Mouse (Mus musculus): ENCODE data around the gene Gm9972. TPM values are rescaled to one million over a fixed set of nuclear protein-coding genes. Genes with fewer than 3 reads are reported as not detected.

The Gm9972 gene
- not detected in 2 replicates for polyA plus RNA-seq (2012)

DNA sequence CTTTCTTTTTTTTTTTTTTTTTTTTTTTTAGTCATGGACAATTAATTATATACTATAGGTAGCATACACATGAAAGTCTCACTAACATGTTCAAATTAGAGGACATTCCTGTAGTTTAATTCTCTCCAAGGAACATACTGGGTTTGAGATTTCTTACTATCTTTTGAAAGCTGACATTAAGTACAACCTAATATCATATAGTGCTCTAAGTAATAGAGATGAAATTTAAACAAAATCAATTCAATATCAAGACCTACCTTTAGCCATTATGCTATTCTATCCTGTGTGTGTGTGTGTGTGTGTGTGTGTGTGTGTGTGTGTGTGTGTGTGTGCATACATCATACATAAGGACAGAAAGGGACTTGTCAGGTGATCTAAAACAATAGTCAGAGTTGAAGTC, at the start of gene Gm9972:
Gene Gm9972, plus strand, starts transcription at position 301 of the 400 bp plus-strand sequence.
- Histone ChIP-seq H3K4me3 (replicated peaks) (no peak within 1 kb of the TSS), H3K27me3 (ENCODE audit: control insufficient read depth) (no peaks in the 10 kb centered on the region), H3K36me3 (ENCODE audit: control insufficient read depth) (no peaks in the 10 kb centered on the region), H3K9me3 (ENCODE audit: control insufficient read depth, low read length) (no peaks in the 10 kb centered on the region), H3K4me1 (ENCODE audit: control insufficient read depth) (no peaks in the 10 kb centered on the region)
- no peak for TF ChIP-seq TAL1 (IDR thresholded peaks at IDR 0.05; ENCODE audit: low read length)
- TF ChIP-seq GATA1 (IDR thresholded peaks at IDR 0.05; ENCODE audit: low read length): no peak

- no peak overlapping the region for H3K4me3 ChIP-seq (replicated peaks)
- H3K9me3 ChIP-seq (ENCODE audit: control insufficient read depth, low read length): no peaks in the 10 kb centered on the region
- H3K27me3 ChIP-seq (ENCODE audit: control insufficient read depth): no peaks in the 10 kb centered on the region
- H3K36me3 ChIP-seq (ENCODE audit: control insufficient read depth): no peaks in the 10 kb centered on the region
- no peaks in the 10 kb centered on the region for H3K4me1 ChIP-seq (ENCODE audit: control insufficient read depth)
- TF ChIP-seq TAL1 (IDR thresholded peaks at IDR 0.05; ENCODE audit: low read length) (no peak), GATA1 (IDR thresholded peaks at IDR 0.05; ENCODE audit: low read length) (no peak)
Observed at GRCm38 (mm10) chr11:42999188-42999587, 36.4 kb upstream of the Gm9972 start.

DNA sequence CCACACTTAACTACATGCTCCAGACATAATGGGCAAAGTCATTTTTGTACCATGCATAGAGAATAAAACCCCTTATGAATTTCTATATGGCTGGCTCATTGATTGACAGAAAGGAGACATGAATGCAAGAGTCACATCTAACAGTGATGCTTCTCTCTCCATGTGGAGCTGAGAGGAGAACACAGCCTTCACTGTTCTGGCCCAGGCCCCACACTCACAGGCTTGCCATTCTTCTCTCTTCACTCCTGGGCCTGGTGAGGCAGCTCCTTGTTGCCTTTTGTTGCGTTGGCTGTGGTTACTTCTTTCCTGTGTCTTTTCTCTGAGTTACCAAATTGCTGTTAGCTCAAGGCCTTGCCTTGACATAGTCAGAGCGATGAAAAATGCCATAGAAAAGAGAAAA, 23.6 kb upstream of the Gm9972 start:
- Histone ChIP-seq H3K4me3 (replicated peaks) (no peak overlapping the region), H3K27me3 (ENCODE audit: control insufficient read depth) (no peaks in the 10 kb centered on the region), H3K9me3 (ENCODE audit: control insufficient read depth, low read length) (no peaks in the 10 kb centered on the region), H3K36me3 (ENCODE audit: control insufficient read depth) (no peaks in the 10 kb centered on the region), H3K4me1 (ENCODE audit: control insufficient read depth) (no peaks in the 10 kb centered on the region)
- TF ChIP-seq TAL1 (IDR thresholded peaks at IDR 0.05; ENCODE audit: low read length) (no peak), GATA1 (IDR thresholded peaks at IDR 0.05; ENCODE audit: low read length) (no peak)

DNA sequence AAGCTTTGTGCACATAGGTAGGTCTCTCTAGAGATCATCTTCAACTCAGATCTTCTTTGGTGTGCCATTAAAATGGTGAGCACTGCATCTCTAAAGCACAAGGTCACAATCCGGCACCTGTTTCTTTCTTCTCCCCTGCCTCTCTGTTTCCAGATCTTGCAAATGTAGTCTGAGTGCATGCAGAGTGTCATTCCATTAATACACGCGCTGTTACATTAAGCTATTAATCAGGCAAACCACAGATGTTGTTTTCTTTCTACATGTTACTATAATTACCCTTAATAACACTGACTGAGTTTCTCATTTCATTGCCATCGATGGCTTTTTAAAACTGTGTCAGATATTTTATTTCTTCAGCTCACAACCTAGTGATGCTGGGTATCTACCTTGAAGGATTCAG, 22.6 kb upstream of the Gm9972 start:
- no peak overlapping the region for H3K4me3 ChIP-seq (replicated peaks)
- H3K36me3 ChIP-seq (ENCODE audit: control insufficient read depth): no peaks in the 10 kb centered on the region
- H3K27me3 ChIP-seq (ENCODE audit: control insufficient read depth): no peaks in the 10 kb centered on the region
- H3K9me3 ChIP-seq (ENCODE audit: control insufficient read depth, low read length): no peaks in the 10 kb centered on the region
- H3K4me1 ChIP-seq (ENCODE audit: control insufficient read depth): no peaks in the 10 kb centered on the region
- TF ChIP-seq GATA1 (IDR thresholded peaks at IDR 0.05; ENCODE audit: low read length) (no peak), TAL1 (IDR thresholded peaks at IDR 0.05; ENCODE audit: low read length) (no peak)

DNA sequence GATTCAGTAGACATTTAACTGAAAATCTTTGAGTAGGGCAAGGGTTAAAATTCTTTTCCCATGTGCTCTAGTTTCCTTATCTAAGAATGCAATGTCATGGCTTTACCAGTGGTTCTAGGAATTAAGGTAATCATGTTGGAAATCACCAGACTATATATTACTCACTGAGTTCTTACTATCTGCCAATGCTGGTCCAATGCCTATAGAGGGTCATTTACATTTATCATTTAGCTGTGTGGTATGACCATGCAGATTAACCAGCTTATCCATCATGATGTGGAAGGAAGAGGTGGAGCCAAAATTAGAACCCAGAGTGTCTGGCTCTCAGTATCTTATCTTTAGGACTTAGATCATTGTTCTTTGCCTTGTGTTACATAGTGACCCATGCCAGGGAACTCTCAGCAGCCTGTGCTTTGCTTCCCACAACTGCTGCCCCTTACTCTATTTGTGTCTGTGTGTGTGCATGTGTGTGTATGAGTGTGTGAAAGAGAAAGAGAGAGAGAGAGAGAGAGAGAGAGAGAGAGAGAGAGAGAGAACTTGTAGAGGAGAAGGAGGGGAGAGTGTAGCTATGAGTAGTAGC, 12.3 kb upstream of the Gm9972 start:
- TF ChIP-seq TAL1 (IDR thresholded peaks at IDR 0.05; ENCODE audit: low read length) (no peak), GATA1 (IDR thresholded peaks at IDR 0.05; ENCODE audit: low read length) (no peak)

DNA sequence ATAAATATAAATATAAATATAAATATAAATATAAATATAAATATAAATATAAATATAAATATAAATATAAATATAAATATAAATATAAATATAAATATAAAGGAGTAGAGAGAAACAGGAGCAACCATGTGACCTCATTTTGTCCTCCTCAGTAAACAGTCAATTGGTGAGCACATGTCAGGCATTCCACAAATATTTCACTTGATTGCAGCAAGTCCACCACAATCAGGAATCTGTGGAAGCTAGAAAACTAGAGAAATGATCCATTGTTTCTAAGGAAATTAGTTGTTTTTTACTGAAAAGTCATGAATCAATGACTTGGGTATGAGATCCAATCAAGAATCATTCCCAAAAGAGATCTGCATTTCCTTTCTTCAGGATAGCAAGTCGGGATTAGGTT, 5.7 kb upstream of the Gm9972 start:
- no peaks in the 10 kb centered on the region for H3K36me3 ChIP-seq (ENCODE audit: control insufficient read depth)
- TF ChIP-seq TAL1 (IDR thresholded peaks at IDR 0.05; ENCODE audit: low read length): no peak
- no peak for TF ChIP-seq GATA1 (IDR thresholded peaks at IDR 0.05; ENCODE audit: low read length)

More for the DNA sequence above, 12.3 kb upstream of the Gm9972 start:
- Histone ChIP-seq H3K4me1 (ENCODE audit: control insufficient read depth) (no peaks in the 10 kb centered on the region), H3K4me3 (replicated peaks) (no peak overlapping the region), H3K36me3 (ENCODE audit: control insufficient read depth) (no peaks in the 10 kb centered on the region), H3K27me3 (ENCODE audit: control insufficient read depth) (no peaks in the 10 kb centered on the region), H3K9me3 (ENCODE audit: control insufficient read depth, low read length) (no peaks in the 10 kb centered on the region)

GRCm38 (mm10) chr11:43032141-43032540, 3.4 kb upstream of the Gm9972 start:
- no peaks in the 10 kb centered on the region for H3K9me3 ChIP-seq (ENCODE audit: control insufficient read depth, low read length)

More for the DNA sequence above, 5.7 kb upstream of the Gm9972 start:
- Histone ChIP-seq H3K4me3 (replicated peaks) (no peak overlapping the region), H3K27me3 (ENCODE audit: control insufficient read depth) (no peaks in the 10 kb centered on the region), H3K9me3 (ENCODE audit: control insufficient read depth, low read length) (no peaks in the 10 kb centered on the region), H3K4me1 (ENCODE audit: control insufficient read depth) (no peaks in the 10 kb centered on the region)

GRCm38 (mm10) chr11:43045871-43046548, 10.5 kb downstream of the Gm9972 start:
- Histone ChIP-seq H3K4me1 (ENCODE audit: control insufficient read depth) (no peaks in the 10 kb centered on the region), H3K27me3 (ENCODE audit: control insufficient read depth) (no peaks in the 10 kb centered on the region), H3K9me3 (ENCODE audit: control insufficient read depth, low read length) (0 out of 2 replicates have a peak, but pooled peaks cover 2% of the 10 kb centered on the region), H3K4me3 (replicated peaks) (no peak overlapping the region), H3K36me3 (ENCODE audit: control insufficient read depth) (no peaks in the 10 kb centered on the region)
- TF ChIP-seq TAL1 (IDR thresholded peaks at IDR 0.05; ENCODE audit: low read length) (no peak), GATA1 (IDR thresholded peaks at IDR 0.05; ENCODE audit: low read length) (no peak)

More at GRCm38 (mm10) chr11:43032141-43032540, 3.4 kb upstream of the Gm9972 start:
- Histone ChIP-seq H3K36me3 (ENCODE audit: control insufficient read depth) (no peaks in the 10 kb centered on the region), H3K4me1 (ENCODE audit: control insufficient read depth) (no peaks in the 10 kb centered on the region), H3K4me3 (replicated peaks) (no peak overlapping the region), H3K27me3 (ENCODE audit: control insufficient read depth) (no peaks in the 10 kb centered on the region)
- TF ChIP-seq GATA1 (IDR thresholded peaks at IDR 0.05; ENCODE audit: low read length): no peak
- TF ChIP-seq TAL1 (IDR thresholded peaks at IDR 0.05; ENCODE audit: low read length): no peak

- TF ChIP-seq GATA1 (IDR thresholded peaks at IDR 0.05; ENCODE audit: low read length) (no peak), TAL1 (IDR thresholded peaks at IDR 0.05; ENCODE audit: low read length) (no peak)
- no peaks in the 10 kb centered on the region for H3K36me3 ChIP-seq (ENCODE audit: control insufficient read depth)
- H3K27me3 ChIP-seq (ENCODE audit: control insufficient read depth): no peaks in the 10 kb centered on the region
- no peaks in the 10 kb centered on the region for H3K4me1 ChIP-seq (ENCODE audit: control insufficient read depth)
- H3K9me3 ChIP-seq (ENCODE audit: control insufficient read depth, low read length): 0 out of 2 replicates have a peak, but pooled peaks cover 2% of the 10 kb centered on the region
- H3K4me3 ChIP-seq (replicated peaks): no peak overlapping the region
Observed at GRCm38 (mm10) chr11:43049363-43049762, 13.8 kb downstream of the Gm9972 start.
